Mouse (Mus musculus): ENCODE results near the gene Bace2.

Gene Bace2

GRCm38 (mm10) chr16:97356499-97357187, at the start of gene Bace2:
TSS of gene Bace2 (plus strand) at chr16:97356742.
- DNase-seq (ENCODE audit: low spot score in 2 of 2) = peak; percentile 12 to 43

GRCm38 (mm10) chr16:97307594-97307993, 48.9 kb upstream of the Bace2 start:
- no peak for DNase-seq (ENCODE audit: low spot score in 2 of 2)

- DNase-seq (ENCODE audit: low spot score in 2 of 2) = no peak
Measured at GRCm38 (mm10) chr16:97309796-97310569, 46.6 kb upstream of the Bace2 start.

GRCm38 (mm10) chr16:97310570-97310846, 46.0 kb upstream of the Bace2 start:
- DNase-seq (ENCODE audit: low spot score in 2 of 2) = no peak

GRCm38 (mm10) chr16:97312960-97313686, 43.4 kb upstream of the Bace2 start:
- DNase-seq (ENCODE audit: low spot score in 2 of 2) = peak in 1 of 2 experiments; percentile 82

GRCm38 (mm10) chr16:97321576-97321975, 35.0 kb upstream of the Bace2 start:
- DNase-seq (ENCODE audit: low spot score in 2 of 2) = no peak

GRCm38 (mm10) chr16:97322604-97323003, 33.9 kb upstream of the Bace2 start:
- no peak for DNase-seq (ENCODE audit: low spot score in 2 of 2)

- DNase-seq (ENCODE audit: low spot score in 2 of 2) = peak; percentile 36 to 57
Measured at GRCm38 (mm10) chr16:97325975-97326374, 30.6 kb upstream of the Bace2 start.

- no peak for DNase-seq (ENCODE audit: low spot score in 2 of 2)
Measured at GRCm38 (mm10) chr16:97328602-97329001, 27.9 kb upstream of the Bace2 start.

- no peak for DNase-seq (ENCODE audit: low spot score in 2 of 2)
Measured at GRCm38 (mm10) chr16:97353013-97353412, 3.5 kb upstream of the Bace2 start.

- no peak for DNase-seq (ENCODE audit: low spot score in 2 of 2)
Measured at GRCm38 (mm10) chr16:97354632-97355031, 1.9 kb upstream of the Bace2 start.

GRCm38 (mm10) chr16:97357188-97357821, 763 bp downstream of the Bace2 start:
- DNase-seq (ENCODE audit: low spot score in 2 of 2) = peak; percentile 21 to 29

- DNase-seq (ENCODE audit: low spot score in 2 of 2) = no peak
Measured at GRCm38 (mm10) chr16:97362231-97362888, 5.8 kb downstream of the Bace2 start.

- no peak for DNase-seq (ENCODE audit: low spot score in 2 of 2)
Measured at GRCm38 (mm10) chr16:97366141-97366540, 9.6 kb downstream of the Bace2 start.

GRCm38 (mm10) chr16:97370258-97370657, 13.7 kb downstream of the Bace2 start:
- no peak for DNase-seq (ENCODE audit: low spot score in 2 of 2)

GRCm38 (mm10) chr16:97387955-97388354, 31.4 kb downstream of the Bace2 start:
- no peak for DNase-seq (ENCODE audit: low spot score in 2 of 2)

- no peak for DNase-seq (ENCODE audit: low spot score in 2 of 2)
Measured at GRCm38 (mm10) chr16:97391289-97391688, 34.7 kb downstream of the Bace2 start.

GRCm38 (mm10) chr16:97391701-97392384, 35.3 kb downstream of the Bace2 start:
- no peak for DNase-seq (ENCODE audit: low spot score in 2 of 2)

GRCm38 (mm10) chr16:97396436-97396835, 39.9 kb downstream of the Bace2 start:
- no peak for DNase-seq (ENCODE audit: low spot score in 2 of 2)

- DNase-seq (ENCODE audit: low spot score in 2 of 2) = no peak
Measured at GRCm38 (mm10) chr16:97397945-97398531, 41.5 kb downstream of the Bace2 start.

GRCm38 (mm10) chr16:97399991-97400390, 43.4 kb downstream of the Bace2 start:
- no peak for DNase-seq (ENCODE audit: low spot score in 2 of 2)

Data from frontal cortex, postnatal 10 days (tissue).